ENCODE assay signal across 1 mouse cellular context in the genomic region with DNA sequence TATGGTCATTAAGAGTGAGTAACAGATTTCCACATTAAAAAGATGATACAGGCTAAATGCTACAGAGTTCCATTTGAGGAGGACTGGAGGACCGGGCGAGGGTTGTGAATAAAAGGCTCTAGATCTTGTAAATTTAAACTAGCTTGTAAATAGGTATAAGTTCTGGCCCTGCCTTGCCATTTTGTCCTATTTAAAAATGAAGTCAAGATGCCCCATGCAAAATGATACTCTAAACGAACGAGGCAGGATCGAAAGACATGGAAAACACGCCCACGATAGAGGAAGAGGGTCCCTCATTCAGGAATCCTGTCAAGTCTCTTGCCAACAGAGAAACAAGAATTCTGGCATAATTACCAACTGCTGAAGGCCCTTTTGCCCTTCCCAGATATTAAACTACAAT.
A peak's percentile ranks its signal among the peaks of the same experiment; 100 is the strongest.
TF ChIP-seq lines count a peak whose summit lies in the region.

No protein-coding gene starts in this region.

TF ChIP-seq in MEL, 35 proteins besides CTCF, POLR2A, EP300 and RAD21 (continued from another document):
- TF ChIP-seq RCOR1 (IDR thresholded peaks at IDR 0.05; ENCODE audit: low read depth, low read length) (0 out of 2 replicates have a peak, but pooled peaks have one; percentile 1), E2F4 (IDR thresholded peaks at IDR 0.05; ENCODE audit: borderline replicate concordance, low read depth, low read length) (no peak)
TF ChIP-seq in MEL: peak in this region for 1.
